Mouse (Mus musculus): ENCODE data around the gene Atrn. TPM values are rescaled to one million over a fixed set of nuclear protein-coding genes. Genes with fewer than 3 reads are reported as not detected.

Gene Atrn
- total RNA-seq (2022): 100 to 1,000 TPM in 3 of 4 experiments, 10 to 100 TPM in 1; 98.2 to 108 (median 104) TPM

DNA sequence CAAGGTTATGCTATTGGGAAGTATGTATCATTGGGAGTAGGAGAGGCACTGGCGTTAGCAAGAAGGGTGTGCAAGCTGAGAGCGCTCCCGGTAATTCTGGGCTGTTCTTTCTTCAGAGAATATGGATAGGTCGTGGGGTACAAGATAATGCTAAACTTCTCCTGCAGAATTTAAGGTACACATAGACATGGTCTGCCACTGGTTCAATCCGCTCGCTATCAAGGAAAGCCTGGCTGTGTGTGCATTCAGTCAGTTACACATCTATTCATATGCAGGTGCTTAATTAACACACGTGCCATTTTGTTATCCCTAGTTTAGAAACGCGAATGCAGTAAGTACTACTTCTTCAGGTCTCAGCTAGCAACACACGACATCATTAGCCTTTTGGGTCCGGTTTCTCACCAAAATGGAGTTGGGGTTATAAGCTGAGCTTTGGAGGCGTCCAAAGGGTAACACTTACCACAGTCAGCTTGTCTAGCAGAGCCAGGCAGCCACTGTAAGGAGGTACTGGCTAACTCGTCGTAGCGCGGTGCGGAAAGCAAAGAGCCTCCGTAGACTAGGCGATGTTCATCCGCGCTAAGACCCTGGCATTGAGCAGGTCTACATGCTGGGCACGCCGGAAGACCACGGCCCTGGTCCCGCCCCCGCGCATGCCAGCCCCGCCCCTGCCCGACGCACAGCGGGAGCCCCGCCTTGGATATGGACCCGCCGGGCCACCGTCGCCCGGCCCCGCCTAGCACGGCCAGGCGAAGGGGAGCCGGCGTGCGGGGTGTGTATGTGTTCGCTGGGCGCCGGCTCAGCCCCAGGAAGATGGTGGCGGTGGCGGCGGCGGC is at the start of gene Atrn, which contains the start of gene 4930402H24Rik:
Gene Atrn (plus strand): TSS at position 745 of the 833 bp plus-strand sequence.
Gene 4930402H24Rik (minus strand): TSS at position 656 of the 833 bp plus-strand sequence.
- peak; percentile 73 to 87 for DNase-seq (ENCODE audit: low spot score in 2 of 2)

DNA sequence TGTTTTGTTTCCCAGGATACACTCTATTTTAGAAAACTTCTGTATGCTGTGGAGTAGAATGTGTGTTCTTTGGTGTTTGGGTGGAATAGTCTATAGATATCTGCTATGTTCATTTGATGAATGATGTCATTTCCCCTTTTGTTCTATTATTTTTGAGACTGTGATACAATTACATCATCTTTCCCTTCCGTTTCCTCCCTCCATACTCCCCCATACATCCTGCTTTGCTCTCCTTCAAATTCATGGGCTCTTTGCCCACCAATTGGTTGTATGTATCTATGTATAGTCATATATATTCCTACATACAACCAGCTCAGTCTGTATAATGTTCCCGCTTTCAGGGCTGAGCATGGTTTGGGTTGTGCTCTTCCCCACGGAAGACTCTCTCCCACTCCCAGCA is 44.2 kb upstream of the Atrn start:
- no peak for DNase-seq (ENCODE audit: low spot score in 2 of 2)

DNA sequence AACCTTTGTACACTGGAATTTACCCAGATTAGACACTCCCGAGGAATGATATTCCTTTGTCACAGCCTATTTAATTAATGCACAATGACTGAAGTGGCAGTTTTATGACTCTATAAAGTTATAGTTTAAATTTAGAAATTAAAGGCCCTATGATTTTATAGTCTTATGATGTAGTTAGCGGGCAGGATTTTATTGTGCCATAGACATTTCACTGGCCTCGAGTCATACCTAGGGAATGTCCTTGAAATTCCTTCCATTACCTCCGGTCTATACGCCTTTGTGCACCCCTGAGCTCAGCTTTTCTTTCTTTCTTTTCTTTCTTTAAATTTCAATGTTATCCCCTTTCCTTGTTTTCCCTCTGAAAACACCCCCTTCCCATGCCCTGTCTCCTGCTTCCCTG is 35.4 kb upstream of the Atrn start:
- DNase-seq (ENCODE audit: low spot score in 2 of 2): no peak

- peak in 1 of 2 experiments; percentile 15 for DNase-seq (ENCODE audit: low spot score in 2 of 2)
Observed at GRCm38 (mm10) chr2:130877376-130877775, 28.9 kb upstream of the Atrn start.

GRCm38 (mm10) chr2:130886983-130887382 is 19.3 kb upstream of the Atrn start:
- no peak for DNase-seq (ENCODE audit: low spot score in 2 of 2)

- DNase-seq (ENCODE audit: low spot score in 2 of 2): no peak
Observed at GRCm38 (mm10) chr2:130887456-130887855, 18.8 kb upstream of the Atrn start.

DNA sequence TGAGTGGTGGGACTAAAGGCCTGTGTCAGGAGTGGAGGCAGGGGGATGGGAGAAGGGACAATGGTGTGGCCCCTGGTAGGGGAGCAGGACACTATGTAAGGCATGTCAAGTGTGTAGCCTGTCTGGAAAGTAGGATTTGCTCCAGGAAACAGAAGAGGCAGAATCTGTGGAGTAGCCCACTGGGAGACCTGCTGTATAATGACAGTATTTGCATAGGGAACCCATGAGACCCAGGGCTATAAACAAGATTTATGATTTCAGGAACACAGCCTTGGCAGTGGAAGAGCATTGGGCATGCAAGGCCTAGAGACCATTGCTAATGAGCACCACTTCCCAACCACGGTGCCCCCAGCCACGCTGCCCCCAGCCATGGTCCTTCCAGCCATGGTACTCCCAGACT is 9.4 kb upstream of the Atrn start:
- no peak for DNase-seq (ENCODE audit: low spot score in 2 of 2)

DNA sequence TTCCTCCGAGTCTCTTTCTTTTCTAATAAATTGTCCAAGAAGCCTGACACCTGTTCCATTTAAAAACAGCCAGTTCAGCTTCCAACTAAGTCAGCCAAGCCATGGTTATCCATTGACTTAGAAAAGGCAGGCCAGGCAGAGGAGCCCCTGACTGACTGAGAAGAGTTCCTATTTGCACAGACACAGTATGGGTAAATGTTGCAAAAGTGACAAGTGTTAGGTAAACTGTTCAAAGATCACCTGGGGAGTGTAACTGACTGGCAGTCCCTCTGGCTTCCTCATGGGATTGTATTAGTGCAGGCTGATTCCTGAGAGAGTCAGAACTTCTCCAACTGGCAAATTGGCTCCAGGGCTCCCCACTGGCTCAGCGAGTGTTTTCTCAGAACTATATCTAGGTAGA is 8.4 kb upstream of the Atrn start:
- DNase-seq (ENCODE audit: low spot score in 2 of 2): no peak

DNA sequence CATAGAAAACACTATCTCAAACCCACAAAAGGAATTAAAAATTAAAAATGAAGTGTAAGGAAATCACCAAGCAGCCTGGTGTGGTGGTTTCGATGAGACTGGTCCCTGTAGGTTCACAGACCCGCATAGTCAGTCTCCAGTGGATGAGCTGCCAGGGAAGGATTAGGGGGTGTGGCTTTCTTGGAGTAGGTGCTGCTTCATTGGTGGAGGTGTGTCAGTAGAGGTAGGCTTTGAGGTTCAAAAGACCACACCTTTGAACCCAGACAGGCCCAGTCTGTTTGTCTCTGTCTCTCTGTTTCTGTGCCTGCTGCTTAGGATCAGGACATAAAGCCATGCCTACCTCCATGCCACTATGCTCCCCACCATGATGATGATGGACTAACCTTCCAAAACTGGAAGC is 7.5 kb upstream of the Atrn start:
- no peak for DNase-seq (ENCODE audit: low spot score in 2 of 2)

GRCm38 (mm10) chr2:130906584-130907315 is 455 bp downstream of the Atrn start:
- DNase-seq (ENCODE audit: low spot score in 2 of 2): peak in 1 of 2 experiments; percentile 11

GRCm38 (mm10) chr2:130911691-130912090 is 5.4 kb downstream of the Atrn start:
- DNase-seq (ENCODE audit: low spot score in 2 of 2): no peak

DNA sequence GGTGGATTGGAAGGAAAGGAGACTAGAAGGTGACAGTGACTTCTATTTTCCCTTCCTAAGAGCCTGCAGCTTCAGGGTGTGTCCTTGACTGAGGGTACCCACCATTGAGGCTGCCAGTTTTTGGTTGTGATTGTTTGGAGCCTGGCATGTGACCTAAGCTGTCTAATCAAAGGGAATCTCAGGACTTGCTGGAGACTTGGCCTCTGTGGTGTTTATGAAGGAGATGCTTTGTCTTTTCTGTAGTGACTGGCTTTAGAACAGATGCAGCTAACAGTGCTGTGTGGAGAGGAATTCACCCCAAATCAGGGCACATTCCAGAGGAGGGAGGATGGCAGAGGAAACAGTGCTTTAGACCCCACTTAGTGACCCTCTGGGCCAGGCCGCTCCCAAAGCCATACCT is 8.6 kb downstream of the Atrn start:
- no peak for DNase-seq (ENCODE audit: low spot score in 2 of 2)

DNA sequence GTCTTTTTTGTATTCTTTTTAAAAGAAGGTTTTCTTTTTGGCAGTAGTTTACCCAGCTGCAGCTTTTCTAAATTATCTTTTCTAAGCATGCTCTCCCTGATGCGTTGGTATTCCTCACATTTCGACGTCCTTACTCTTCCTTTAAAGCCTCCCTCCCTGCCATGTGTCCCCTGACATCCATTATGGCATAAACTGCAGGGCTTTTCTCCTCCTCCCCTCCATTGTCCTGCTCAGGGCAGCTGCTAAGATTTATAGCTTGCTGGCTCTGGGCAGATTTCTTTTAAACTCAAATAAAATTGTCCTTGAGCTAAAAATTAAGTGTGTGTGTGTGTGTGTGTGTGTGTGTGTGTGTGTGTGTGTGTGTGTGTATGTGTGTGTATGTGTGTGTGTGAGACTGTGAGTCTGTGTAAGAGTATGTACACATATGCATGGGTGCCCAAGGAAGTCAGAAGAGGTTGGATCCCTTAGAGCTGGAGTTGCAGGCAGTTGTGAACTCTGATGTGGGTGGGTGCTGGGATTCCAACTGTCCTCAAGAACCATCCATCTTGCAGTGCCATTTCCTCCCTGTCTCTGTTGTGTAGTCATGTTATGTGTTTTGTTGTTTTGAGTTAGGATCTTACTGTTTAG is 10.3 kb downstream of the Atrn start:
- no peak for DNase-seq (ENCODE audit: low spot score in 2 of 2)

DNA sequence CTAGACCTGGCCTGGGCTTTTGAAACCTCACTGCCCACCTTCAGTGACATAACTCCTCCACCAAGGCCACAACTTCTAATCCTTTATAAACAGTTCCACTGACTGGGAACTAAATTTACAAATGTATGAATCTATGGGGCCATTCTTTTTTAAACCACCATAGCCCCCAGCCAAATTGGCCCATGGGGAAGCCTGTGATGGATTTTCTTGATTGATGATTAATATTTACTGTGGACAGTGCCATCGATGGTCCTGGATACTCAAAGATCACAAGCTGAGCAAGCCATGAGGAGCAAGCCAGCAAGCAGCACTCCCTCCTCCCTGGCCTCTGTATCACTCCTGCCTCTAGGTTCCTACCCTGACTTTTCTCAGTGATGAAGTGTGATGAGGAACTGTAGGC is 11.4 kb downstream of the Atrn start:
- DNase-seq (ENCODE audit: low spot score in 2 of 2): no peak

DNA sequence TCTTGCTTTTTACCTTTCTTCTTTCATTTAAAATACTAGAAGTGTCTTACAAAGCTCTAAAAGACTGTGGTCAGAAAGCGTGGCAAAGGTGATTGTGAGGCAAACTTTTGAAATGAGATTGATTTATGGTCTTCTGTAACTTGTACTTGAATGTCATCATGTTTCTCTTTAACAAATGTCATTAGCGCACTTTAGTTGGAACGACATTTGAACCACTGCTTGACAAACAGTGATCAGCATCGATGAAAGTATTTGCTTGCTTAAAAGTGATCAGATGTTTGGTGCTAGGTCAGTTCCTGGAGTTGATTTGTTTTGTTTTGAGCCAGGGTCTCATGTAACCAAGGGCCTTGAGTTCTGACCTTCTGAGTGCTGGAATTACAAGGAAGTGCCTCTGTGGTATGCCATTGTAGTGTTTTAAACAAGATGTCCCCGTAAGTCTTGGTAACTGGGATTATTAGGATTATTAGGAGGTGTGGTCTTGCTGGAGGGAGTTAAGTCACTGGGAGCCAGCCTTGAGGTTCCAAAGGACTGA is 12.8 kb downstream of the Atrn start:
- no peak for DNase-seq (ENCODE audit: low spot score in 2 of 2)

- DNase-seq (ENCODE audit: low spot score in 2 of 2): no peak
Observed at GRCm38 (mm10) chr2:130924950-130925349, 18.7 kb downstream of the Atrn start.

DNA sequence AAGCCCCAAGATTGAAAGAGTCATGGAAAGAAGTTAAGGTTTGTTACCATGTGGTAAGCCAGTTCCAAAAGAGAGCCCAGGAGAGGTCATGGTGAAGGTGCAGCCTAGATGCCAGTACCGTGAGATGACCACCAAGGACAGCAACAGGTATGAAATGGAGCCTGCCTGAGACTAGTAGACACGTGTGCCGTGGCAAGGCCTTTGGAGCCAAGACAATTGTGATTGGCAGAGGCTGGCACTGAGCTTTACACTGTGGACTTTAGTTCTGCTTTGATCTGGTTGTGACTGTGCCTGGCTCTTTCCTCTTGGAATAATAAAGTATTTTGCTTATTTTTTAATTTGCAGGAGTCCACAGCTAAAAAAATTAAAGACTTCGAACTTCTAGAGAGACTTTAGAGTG is 21.7 kb downstream of the Atrn start:
- no peak for DNase-seq (ENCODE audit: low spot score in 2 of 2)

DNA sequence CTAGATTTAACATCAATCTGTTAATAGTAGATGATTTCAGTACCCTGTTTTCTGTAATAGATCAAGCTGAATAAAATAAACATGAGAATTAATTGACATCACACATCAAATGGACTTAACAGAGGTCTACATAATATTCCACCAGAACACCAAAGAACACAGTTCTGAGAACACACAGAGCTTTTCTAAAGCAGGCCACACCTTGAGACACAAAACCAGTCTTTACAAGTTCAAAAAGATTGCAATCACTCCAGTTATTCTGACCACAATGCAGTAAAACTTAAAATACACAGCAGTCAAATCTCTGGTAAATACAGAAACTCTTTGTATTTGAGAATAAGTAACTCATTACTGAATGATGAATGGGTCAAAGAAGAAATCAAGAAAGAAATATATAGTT is 22.2 kb downstream of the Atrn start:
- DNase-seq (ENCODE audit: low spot score in 2 of 2): no peak

DNA sequence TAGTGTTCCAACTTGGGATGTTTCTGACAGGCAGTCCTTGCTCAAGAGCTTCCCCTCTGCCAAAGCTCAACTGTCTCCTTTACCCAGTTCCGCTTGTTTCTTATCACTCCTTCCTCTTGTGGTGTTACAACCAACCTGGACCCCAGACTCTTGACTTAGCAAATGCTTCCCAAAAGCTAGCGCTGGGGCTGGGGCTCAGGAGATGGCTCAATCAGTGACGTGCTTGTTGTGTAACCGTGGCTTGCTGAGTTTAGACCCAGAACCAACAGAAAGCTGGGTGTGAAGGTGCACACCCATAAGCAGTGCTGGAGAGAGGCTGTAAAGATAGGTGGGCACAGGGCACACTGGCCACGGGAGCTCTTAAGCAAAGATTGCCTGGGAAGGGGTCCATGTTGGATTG is 23.7 kb downstream of the Atrn start:
- no peak for DNase-seq (ENCODE audit: low spot score in 2 of 2)

GRCm38 (mm10) chr2:130932865-130933264 is 26.6 kb downstream of the Atrn start:
- no peak for DNase-seq (ENCODE audit: low spot score in 2 of 2)

- DNase-seq (ENCODE audit: low spot score in 2 of 2): no peak
Observed at GRCm38 (mm10) chr2:130949781-130950180, 43.5 kb downstream of the Atrn start.

DNA sequence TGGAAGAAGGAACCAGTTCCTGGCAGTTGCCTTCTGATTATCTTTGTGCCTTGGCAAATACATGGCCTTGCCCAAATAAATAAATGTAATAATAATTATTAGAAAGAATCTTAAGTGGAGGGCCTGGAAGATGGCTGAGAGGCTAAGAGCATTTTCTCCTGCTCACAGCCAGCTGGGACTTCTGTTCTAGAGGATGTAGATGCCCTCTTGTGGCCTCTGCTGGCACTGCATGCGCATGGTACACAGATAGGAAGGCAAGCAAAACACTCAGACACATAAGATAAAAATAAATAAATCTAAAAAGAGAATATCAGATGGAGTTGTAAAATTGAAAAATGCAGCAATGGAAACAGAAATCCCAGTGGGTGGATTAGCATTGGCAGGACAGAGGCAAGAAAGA is 44.3 kb downstream of the Atrn start:
- peak; percentile 86 to 96 for DNase-seq (ENCODE audit: low spot score in 2 of 2)
